Mouse (Mus musculus): ENCODE results near the gene Pkd1.

Gene Pkd1

GRCm38 (mm10) chr17:24533099-24533992 lies 16.3 kb upstream of the Pkd1 start:
- peak; percentile 88 for DNase-seq (ENCODE audit: low spot score)

GRCm38 (mm10) chr17:24534160-24534718 lies 15.4 kb upstream of the Pkd1 start, which contains the start of gene Rab26:
Gene Rab26, minus strand, starts transcription at chr17:24534210.
- DNase-seq (ENCODE audit: low spot score), result no peak

- DNase-seq (ENCODE audit: low spot score), result no peak
These were observed 14.3 kb upstream of the Pkd1 start for GRCm38 (mm10) chr17:24535300-24535699.

GRCm38 (mm10) chr17:24537536-24537935 lies 12.1 kb upstream of the Pkd1 start:
- no peak for DNase-seq (ENCODE audit: low spot score)

GRCm38 (mm10) chr17:24538950-24539349 lies 10.7 kb upstream of the Pkd1 start:
- peak; percentile 31 for DNase-seq (ENCODE audit: low spot score)

- peak; percentile 36 for DNase-seq (ENCODE audit: low spot score)
These were observed 9.3 kb upstream of the Pkd1 start for GRCm38 (mm10) chr17:24540375-24540774.

- DNase-seq (ENCODE audit: low spot score), result no peak
These were observed 5.0 kb upstream of the Pkd1 start for GRCm38 (mm10) chr17:24544613-24545012.

GRCm38 (mm10) chr17:24545247-24545646 lies 4.4 kb upstream of the Pkd1 start:
- no peak for DNase-seq (ENCODE audit: low spot score)

- no peak for DNase-seq (ENCODE audit: low spot score)
These were observed 3.4 kb upstream of the Pkd1 start for GRCm38 (mm10) chr17:24546234-24546633.

GRCm38 (mm10) chr17:24548435-24548834 lies 1.2 kb upstream of the Pkd1 start:
- DNase-seq (ENCODE audit: low spot score), result no peak

GRCm38 (mm10) chr17:24548921-24549617 lies 565 bp upstream of the Pkd1 start:
- DNase-seq (ENCODE audit: low spot score), result peak; percentile 41

- no peak for DNase-seq (ENCODE audit: low spot score)
These were observed 899 bp downstream of the Pkd1 start for GRCm38 (mm10) chr17:24550416-24551049.

- no peak for DNase-seq (ENCODE audit: low spot score)
These were observed 1.4 kb downstream of the Pkd1 start for GRCm38 (mm10) chr17:24551050-24551444.

- DNase-seq (ENCODE audit: low spot score), result no peak
These were observed 7.5 kb downstream of the Pkd1 start for GRCm38 (mm10) chr17:24557091-24557490.

GRCm38 (mm10) chr17:24558600-24559099 lies 9.0 kb downstream of the Pkd1 start:
- DNase-seq (ENCODE audit: low spot score), result no peak

GRCm38 (mm10) chr17:24559146-24559545 lies 9.5 kb downstream of the Pkd1 start:
- DNase-seq (ENCODE audit: low spot score), result no peak

GRCm38 (mm10) chr17:24560301-24561028 lies 10.8 kb downstream of the Pkd1 start:
- no peak for DNase-seq (ENCODE audit: low spot score)

- DNase-seq (ENCODE audit: low spot score), result no peak
These were observed 12.0 kb downstream of the Pkd1 start for GRCm38 (mm10) chr17:24561592-24561991.

- no peak for DNase-seq (ENCODE audit: low spot score)
These were observed 14.0 kb downstream of the Pkd1 start for GRCm38 (mm10) chr17:24563638-24564037.

GRCm38 (mm10) chr17:24564422-24564821 lies 14.8 kb downstream of the Pkd1 start:
- no peak for DNase-seq (ENCODE audit: low spot score)

GRCm38 (mm10) chr17:24565092-24565491 lies 15.5 kb downstream of the Pkd1 start:
- DNase-seq (ENCODE audit: low spot score), result no peak
